Mouse (Mus musculus) thymus, postnatal 4 days (tissue): ENCODE results near the gene Tmem232.
A peak's percentile ranks its signal among the peaks of the same experiment; 100 is the strongest.
"Not testable (repeated sequence)": the region's sequence is repeated elsewhere in the genome, so short reads cannot be mapped to it uniquely, and the experiment has no call there.

ENCODE experiments used
- DNase-seq: peaks from one replicate; pipeline ENCODE4 v3.0.0; 2021

Tmem232 gene

GRCm38 (mm10) chr17:65513517-65513916 lies 27.1 kb downstream of the Tmem232 start:
- no peak for DNase-seq

DNA sequence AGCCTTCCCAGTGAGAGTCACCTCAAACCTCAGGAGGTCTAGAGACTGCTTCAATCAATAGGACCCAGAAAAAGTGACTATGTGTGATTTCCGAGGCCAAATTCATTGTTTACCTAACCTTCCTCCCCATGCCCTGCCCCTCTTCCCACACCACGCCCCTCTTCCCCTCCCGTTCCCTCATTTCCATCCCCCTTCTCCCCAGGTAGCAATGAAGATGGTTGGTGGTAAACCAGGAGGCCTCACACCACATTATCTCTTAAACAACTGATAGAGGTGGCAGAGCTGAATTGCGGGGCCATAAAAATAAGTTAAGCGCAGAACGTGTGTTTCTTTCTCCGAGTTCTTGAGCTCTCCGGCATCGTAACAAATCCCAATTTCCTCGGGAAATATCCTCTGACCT lies 55.9 kb downstream of the Tmem232 start:
- no peak for DNase-seq

DNA sequence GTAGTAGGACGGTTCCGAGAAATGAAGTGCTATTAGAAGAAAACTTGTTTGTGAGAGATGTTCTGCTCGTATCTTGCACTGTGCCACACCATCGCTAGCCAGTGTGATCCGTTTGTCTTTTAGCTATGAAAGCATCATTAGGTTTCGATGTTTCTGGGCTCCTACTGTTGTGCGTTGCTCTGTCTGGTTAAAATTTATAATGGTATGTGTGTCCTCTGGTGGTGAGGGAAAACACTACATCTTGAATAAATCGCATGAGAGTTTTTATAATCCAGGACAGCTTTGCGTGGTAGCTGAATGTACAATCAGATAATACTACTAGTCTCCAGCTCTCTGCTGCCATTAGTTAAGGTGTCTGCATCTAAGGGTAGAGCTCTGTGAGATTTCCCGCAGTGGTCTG lies 63.8 kb downstream of the Tmem232 start:
- DNase-seq = no peak

DNA sequence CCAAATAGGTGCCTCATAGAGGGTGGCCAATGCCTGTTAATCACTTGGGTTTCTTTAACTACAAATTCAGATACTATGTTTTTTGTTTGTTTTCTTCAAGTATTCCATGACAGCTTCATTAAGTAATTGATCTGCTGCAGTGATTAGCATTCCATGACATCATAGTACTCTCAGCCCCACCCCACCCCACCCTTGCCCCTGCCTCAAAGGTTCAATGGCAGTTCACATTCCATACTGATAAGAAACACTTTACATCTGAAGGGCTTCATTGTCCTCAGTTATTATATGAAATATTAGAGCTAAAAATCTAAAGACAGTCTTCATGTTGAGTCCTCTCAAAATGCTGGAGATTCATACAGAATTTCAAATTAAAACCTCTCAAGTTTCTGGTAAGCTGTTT lies 89.8 kb downstream of the Tmem232 start:
- no peak for DNase-seq

DNA sequence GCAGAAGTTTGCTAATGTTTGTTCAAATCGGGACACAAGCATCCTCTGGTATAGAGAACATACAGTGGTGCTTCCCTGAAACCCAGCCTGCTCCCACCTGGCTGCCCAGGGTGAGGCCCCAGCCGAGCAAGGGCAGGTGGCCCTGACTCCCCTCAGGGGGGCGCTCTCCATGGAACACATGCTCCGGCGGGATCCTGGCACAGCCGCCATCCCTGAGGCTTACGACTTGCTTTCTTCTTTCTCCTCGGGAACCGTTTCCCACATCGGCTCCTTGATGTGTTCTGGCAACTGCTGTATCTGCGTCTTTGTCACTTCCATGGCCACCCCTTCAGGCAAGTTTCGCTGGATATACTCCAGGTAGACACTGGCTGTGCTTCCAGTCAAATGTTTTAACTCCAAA lies 102.7 kb downstream of the Tmem232 start:
- DNase-seq = not testable (repeated sequence)

DNA sequence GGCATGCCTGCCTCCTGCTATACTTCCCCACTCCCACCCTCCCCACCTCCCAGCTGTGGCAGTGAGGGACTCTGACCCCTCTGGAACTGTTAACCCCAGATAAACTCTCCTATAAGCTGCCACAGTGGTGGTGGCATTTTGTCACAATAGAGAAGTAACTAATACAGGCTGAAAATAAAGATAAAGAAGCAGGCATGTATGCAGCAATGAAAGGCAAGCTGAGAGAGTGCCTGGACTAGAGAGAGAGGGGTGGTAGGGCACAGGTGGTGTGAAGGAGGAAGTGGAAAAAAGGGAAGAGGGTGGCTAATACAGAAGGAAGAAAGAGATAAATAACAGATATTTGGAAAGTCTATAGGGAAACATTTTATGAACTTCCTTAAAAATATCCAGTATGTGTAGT lies 121.5 kb downstream of the Tmem232 start:
- DNase-seq = no peak

DNA sequence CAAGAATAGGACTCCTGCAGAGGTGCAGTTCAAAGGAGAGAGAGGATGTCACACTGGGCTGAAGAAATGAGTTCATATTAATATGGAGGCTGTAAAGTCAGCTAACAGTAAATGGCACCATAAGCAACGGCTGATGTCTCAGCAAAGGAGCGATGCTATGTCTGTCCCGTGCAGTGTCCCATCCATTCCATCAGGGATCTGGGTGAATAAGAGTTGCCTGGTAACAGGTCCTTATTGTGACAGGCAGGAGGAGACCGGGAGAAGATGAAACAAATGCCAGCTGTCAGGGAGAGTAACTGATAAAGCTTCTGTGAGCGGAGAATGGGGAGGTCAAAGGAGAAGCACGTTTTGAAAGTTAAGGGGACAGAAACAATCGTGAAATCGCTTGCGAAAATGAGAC lies 135.3 kb downstream of the Tmem232 start:
- no peak for DNase-seq

DNA sequence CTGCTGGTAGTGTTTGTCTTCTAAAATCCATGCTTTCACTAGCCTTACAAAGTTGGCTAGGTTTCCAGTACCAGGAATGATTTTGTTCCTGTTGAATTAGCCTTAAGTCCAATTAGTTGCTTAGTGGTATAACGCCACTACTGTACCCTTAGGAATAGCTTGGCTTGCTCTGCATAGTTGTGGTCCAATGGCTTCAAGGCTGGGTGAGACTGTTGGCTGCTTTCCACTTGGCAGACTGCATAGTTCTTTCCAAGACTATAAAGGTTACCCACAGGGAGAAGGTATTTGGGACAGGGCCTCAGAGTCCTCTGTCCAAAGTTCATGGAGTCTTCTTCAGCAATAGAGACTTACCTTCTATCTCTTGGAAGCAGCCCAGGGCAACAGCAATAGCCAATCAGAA lies 139.7 kb downstream of the Tmem232 start:
- no peak for DNase-seq

GRCm38 (mm10) chr17:65384411-65384962 lies 156.1 kb downstream of the Tmem232 start:
- no peak for DNase-seq

DNA sequence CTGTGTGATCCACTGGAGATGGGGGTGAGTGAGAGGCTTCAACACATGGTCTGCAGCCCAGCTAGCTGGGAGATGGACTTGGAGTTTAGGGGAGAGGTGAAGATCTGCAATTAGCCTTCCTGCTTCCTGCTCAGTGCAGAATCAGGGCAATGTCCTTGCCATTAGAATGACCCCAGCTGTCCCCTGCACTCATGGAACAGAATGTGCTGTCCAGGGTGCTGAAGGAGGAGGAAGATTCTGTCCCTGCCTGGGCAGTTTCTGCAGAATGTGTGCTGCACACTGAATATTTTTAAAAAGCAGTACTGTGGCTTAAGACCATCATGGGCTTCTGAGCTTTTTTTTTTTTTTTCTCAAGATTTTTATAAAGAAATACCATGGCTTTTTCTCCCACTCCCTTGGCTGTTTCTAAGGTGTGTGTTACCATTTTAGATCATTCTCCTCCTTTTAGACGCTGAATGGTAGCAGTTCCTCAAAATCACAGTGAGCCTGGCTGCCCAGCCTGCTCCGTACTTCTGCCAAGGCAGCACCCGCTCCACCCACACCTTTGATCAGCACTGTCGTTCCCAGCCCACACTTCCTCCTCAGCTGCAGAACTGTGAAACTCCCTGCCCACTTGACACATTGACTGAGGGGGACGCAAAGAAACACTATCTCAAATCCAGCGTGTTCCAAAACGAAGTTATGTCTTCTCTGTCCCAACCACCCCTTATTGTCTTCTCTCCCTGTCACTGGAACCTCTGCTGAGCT lies 170.4 kb downstream of the Tmem232 start:
- no peak for DNase-seq

GRCm38 (mm10) chr17:65365535-65366254 lies 174.9 kb downstream of the Tmem232 start:
- DNase-seq = no peak

GRCm38 (mm10) chr17:65351836-65352235 lies 188.7 kb downstream of the Tmem232 start:
- no peak for DNase-seq

DNA sequence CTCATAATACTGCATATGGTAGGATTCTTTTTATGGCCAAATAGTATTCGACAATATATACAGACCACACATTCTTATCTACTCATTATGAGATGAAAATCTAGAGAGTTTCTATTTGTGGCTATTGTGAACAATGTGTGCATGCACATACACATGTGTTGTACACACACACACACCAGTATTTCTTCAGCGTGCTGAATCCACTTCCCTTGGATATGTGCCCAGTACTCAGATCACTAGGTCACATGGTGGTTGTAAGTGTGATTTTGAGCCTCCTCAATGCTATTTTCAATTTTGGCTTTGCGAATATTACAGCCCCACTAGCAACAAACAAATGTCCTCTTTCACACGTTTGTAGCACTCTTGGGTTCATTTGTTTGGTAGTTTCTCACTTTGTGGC lies 200.6 kb downstream of the Tmem232 start:
- DNase-seq = no peak

- DNase-seq = no peak
Measured at GRCm38 (mm10) chr17:65330759-65331158, 209.8 kb downstream of the Tmem232 start.

GRCm38 (mm10) chr17:65325249-65325648 lies 215.3 kb downstream of the Tmem232 start:
- DNase-seq = peak; percentile 26

DNA sequence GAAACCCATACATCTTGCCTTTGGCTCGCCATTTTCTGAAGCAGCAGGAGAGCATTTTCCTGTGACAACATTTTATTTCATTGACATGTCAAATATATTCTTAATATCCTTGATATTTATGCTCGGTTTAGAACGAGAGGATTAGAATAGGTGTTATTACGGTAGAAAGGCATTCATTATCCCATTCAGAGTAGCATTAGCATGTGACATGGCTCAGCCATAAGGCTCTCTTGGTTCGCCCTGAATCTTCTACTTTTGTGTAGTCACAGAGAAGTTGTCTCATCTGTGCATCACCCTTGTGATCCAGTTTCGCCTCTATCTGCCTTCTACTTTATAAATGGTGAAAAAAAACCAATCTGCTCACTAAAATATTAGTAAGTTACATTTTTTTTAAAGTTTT lies 220.0 kb downstream of the Tmem232 start:
- no peak for DNase-seq

- no peak for DNase-seq
Measured at GRCm38 (mm10) chr17:65299946-65300345, 240.6 kb downstream of the Tmem232 start.

- no peak for DNase-seq
Measured at GRCm38 (mm10) chr17:65297831-65298230, 242.8 kb downstream of the Tmem232 start.

- no peak for DNase-seq
Measured at GRCm38 (mm10) chr17:65252160-65252559, 288.4 kb downstream of the Tmem232 start.

GRCm38 (mm10) chr17:65250261-65250660 lies 290.3 kb downstream of the Tmem232 start:
- DNase-seq = no peak

DNA sequence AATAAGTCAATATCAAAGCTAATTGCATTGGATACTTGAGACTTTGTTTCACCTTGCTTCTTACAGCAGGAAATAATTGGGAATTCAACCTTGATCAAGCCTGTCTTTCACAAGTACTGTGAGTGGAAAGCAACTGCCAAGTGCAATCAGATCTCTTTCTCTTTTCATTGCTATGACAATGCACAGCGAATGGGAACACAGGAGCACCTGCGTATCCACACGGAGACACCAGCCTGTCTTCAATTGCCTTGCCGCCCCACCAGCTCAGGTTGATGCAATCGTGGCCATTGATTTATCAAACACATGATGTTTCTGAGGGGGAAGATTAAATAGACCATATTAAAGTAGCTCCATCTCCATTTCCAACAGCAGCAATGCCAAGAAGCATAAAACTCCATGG lies 296.9 kb downstream of the Tmem232 start:
- no peak for DNase-seq

GRCm38 (mm10) chr17:65225347-65225916 lies 315.1 kb downstream of the Tmem232 start:
- DNase-seq = no peak

- DNase-seq = not testable (repeated sequence)
Measured at GRCm38 (mm10) chr17:65221687-65222086, 318.9 kb downstream of the Tmem232 start.
